Mouse (Mus musculus): ENCODE measurements around the gene Tatdn3. TPM values are rescaled to one million over a fixed set of nuclear protein-coding genes. Genes with fewer than 3 reads are reported as not detected.

Gene Tatdn3
- polyA plus RNA-seq, 1 experiment: 10.7 TPM

GRCm38 (mm10) chr1:191097802-191098747 is 35.3 kb upstream of the Tatdn3 start, which contains the start of gene Batf3:
TSS of gene Batf3 (plus strand) at chr1:191097847.
- H3K4me2 ChIP-seq (ENCODE audit: low read depth): peak within 1 kb of the TSS; percentile 58
- peaks cover 9% of the 10 kb centered on the region for H3K27me3 ChIP-seq (ENCODE audit: control insufficient read depth, insufficient read depth, insufficient read length)
- H3K79me2 ChIP-seq (ENCODE audit: control insufficient read depth, insufficient read depth): no peaks in the 10 kb centered on the region
- TF ChIP-seq POLR2A (IDR thresholded peaks at IDR 0.05; ENCODE audit: insufficient read length, low read depth) (no peak), MYOD1 (IDR thresholded peaks at IDR 0.05; ENCODE audit: control insufficient read depth in 1 of 3, insufficient read length in 2 of 3, low read depth in 2 of 3) (no peak), MAX (IDR thresholded peaks at IDR 0.05; ENCODE audit: low read depth) (no peak), TCF12 (IDR thresholded peaks at IDR 0.05; ENCODE audit: insufficient read depth, poor library complexity, severe bottlenecking) (no peak), TCF3 (IDR thresholded peaks at IDR 0.05; ENCODE audit: insufficient read length, low read depth) (no peak), CEBPB (IDR thresholded peaks at IDR 0.05; ENCODE audit: insufficient read depth, poor library complexity, severe bottlenecking) (no peak), SRF (IDR thresholded peaks at IDR 0.05; ENCODE audit: control insufficient read depth, insufficient read length, low read depth) (no peak), REST (IDR thresholded peaks at IDR 0.05; ENCODE audit: insufficient read depth, insufficient read length) (no peak)
- no peak within 1 kb of the TSS for H3K4me3 ChIP-seq
- H3ac ChIP-seq (ENCODE audit: control insufficient read depth, insufficient read length): no peak within 1 kb of the TSS
- H3K36me3 ChIP-seq (ENCODE audit: control insufficient read depth, insufficient read depth): no peaks in the 10 kb centered on the region

GRCm38 (mm10) chr1:191096871-191097681 is 34.3 kb upstream of the Tatdn3 start:
- Histone ChIP-seq H3K36me3 (ENCODE audit: control insufficient read depth, insufficient read depth) (no peaks in the 10 kb centered on the region), H3ac (ENCODE audit: control insufficient read depth, insufficient read length) (no peak overlapping the region), H3K27me3 (ENCODE audit: control insufficient read depth, insufficient read depth, insufficient read length) (peaks cover 9% of the 10 kb centered on the region), H3K4me3 (no peak overlapping the region), H3K79me2 (ENCODE audit: control insufficient read depth, insufficient read depth) (no peaks in the 10 kb centered on the region), H3K4me2 (ENCODE audit: low read depth) (no peak overlapping the region)
- TF ChIP-seq USF1 (IDR thresholded peaks at IDR 0.05; ENCODE audit: low read depth) (no peak), TCF3 (IDR thresholded peaks at IDR 0.05; ENCODE audit: insufficient read length, low read depth) (no peak), CEBPB (IDR thresholded peaks at IDR 0.05; ENCODE audit: insufficient read depth, poor library complexity, severe bottlenecking) (no peak), MAX (IDR thresholded peaks at IDR 0.05; ENCODE audit: low read depth) (no peak), REST (IDR thresholded peaks at IDR 0.05; ENCODE audit: insufficient read depth, insufficient read length) (no peak), POLR2A (IDR thresholded peaks at IDR 0.05; ENCODE audit: insufficient read length, low read depth) (no peak), SRF (IDR thresholded peaks at IDR 0.05; ENCODE audit: control insufficient read depth, insufficient read length, low read depth) (no peak), TCF12 (IDR thresholded peaks at IDR 0.05; ENCODE audit: insufficient read depth, poor library complexity, severe bottlenecking) (no peak), POLR2AphosphoS2 (IDR thresholded peaks at IDR 0.05; ENCODE audit: insufficient read length, low read depth) (no peak), MYOG (IDR thresholded peaks at IDR 0.05; ENCODE audit: control insufficient read depth in 1 of 3, insufficient read depth in 1 of 3, insufficient read length in 2 of 3, low read depth in 2 of 3) (no peak), E2F4 (IDR thresholded peaks at IDR 0.05; ENCODE audit: insufficient read depth) (no peak), MYOD1 (IDR thresholded peaks at IDR 0.05; ENCODE audit: control insufficient read depth in 1 of 3, insufficient read length in 2 of 3, low read depth in 2 of 3) (no peak)

- Histone ChIP-seq H3K79me2 (ENCODE audit: control insufficient read depth, insufficient read depth) (no peaks in the 10 kb centered on the region), H3ac (ENCODE audit: control insufficient read depth, insufficient read length) (no peak overlapping the region), H3K36me3 (ENCODE audit: control insufficient read depth, insufficient read depth) (no peaks in the 10 kb centered on the region), H3K27me3 (ENCODE audit: control insufficient read depth, insufficient read depth, insufficient read length) (peaks cover 9% of the 10 kb centered on the region), H3K4me2 (ENCODE audit: low read depth) (no peak overlapping the region), H3K4me3 (no peak overlapping the region)
- no peak for TF ChIP-seq MAX (IDR thresholded peaks at IDR 0.05; ENCODE audit: low read depth)
Observed at GRCm38 (mm10) chr1:191095019-191095418, 32.3 kb upstream of the Tatdn3 start.

- H3K4me2 ChIP-seq (ENCODE audit: low read depth): no peak overlapping the region
- H3K79me2 ChIP-seq (ENCODE audit: control insufficient read depth, insufficient read depth): no peaks in the 10 kb centered on the region
- H3K4me3 ChIP-seq: no peak overlapping the region
- TF ChIP-seq TCF3 (IDR thresholded peaks at IDR 0.05; ENCODE audit: insufficient read length, low read depth): no peak
- no peak for TF ChIP-seq POLR2A (IDR thresholded peaks at IDR 0.05; ENCODE audit: insufficient read length, low read depth)
- no peak for TF ChIP-seq TCF12 (IDR thresholded peaks at IDR 0.05; ENCODE audit: insufficient read depth, poor library complexity, severe bottlenecking)
- no peak for TF ChIP-seq SRF (IDR thresholded peaks at IDR 0.05; ENCODE audit: control insufficient read depth, insufficient read length, low read depth)
- no peak for TF ChIP-seq MYOD1 (IDR thresholded peaks at IDR 0.05; ENCODE audit: control insufficient read depth in 1 of 3, insufficient read length in 2 of 3, low read depth in 2 of 3)
- TF ChIP-seq REST (IDR thresholded peaks at IDR 0.05; ENCODE audit: insufficient read depth, insufficient read length): no peak
- peaks cover 7% of the 10 kb centered on the region for H3K27me3 ChIP-seq (ENCODE audit: control insufficient read depth, insufficient read depth, insufficient read length)
- H3K36me3 ChIP-seq (ENCODE audit: control insufficient read depth, insufficient read depth): no peaks in the 10 kb centered on the region
- H3ac ChIP-seq (ENCODE audit: control insufficient read depth, insufficient read length): no peak overlapping the region
Observed at GRCm38 (mm10) chr1:191093578-191093977, 30.8 kb upstream of the Tatdn3 start.

- TF ChIP-seq TCF3 (IDR thresholded peaks at IDR 0.05; ENCODE audit: insufficient read length, low read depth) (no peak), POLR2A (IDR thresholded peaks at IDR 0.05; ENCODE audit: insufficient read length, low read depth) (no peak), REST (IDR thresholded peaks at IDR 0.05; ENCODE audit: insufficient read depth, insufficient read length) (no peak), CEBPB (IDR thresholded peaks at IDR 0.05; ENCODE audit: insufficient read depth, poor library complexity, severe bottlenecking) (no peak), USF1 (IDR thresholded peaks at IDR 0.05; ENCODE audit: low read depth) (no peak), POLR2AphosphoS2 (IDR thresholded peaks at IDR 0.05; ENCODE audit: insufficient read length, low read depth) (no peak), MYOD1 (IDR thresholded peaks at IDR 0.05; ENCODE audit: control insufficient read depth in 1 of 3, insufficient read length in 2 of 3, low read depth in 2 of 3) (no peak), MAX (IDR thresholded peaks at IDR 0.05; ENCODE audit: low read depth) (no peak), SRF (IDR thresholded peaks at IDR 0.05; ENCODE audit: control insufficient read depth, insufficient read length, low read depth) (no peak), MYOG (IDR thresholded peaks at IDR 0.05; ENCODE audit: control insufficient read depth in 1 of 3, insufficient read depth in 1 of 3, insufficient read length in 2 of 3, low read depth in 2 of 3) (no peak), E2F4 (IDR thresholded peaks at IDR 0.05; ENCODE audit: insufficient read depth) (no peak), TCF12 (IDR thresholded peaks at IDR 0.05; ENCODE audit: insufficient read depth, poor library complexity, severe bottlenecking) (no peak)
- Histone ChIP-seq H3K27me3 (ENCODE audit: control insufficient read depth, insufficient read depth, insufficient read length) (no peaks in the 10 kb centered on the region), H3K79me2 (ENCODE audit: control insufficient read depth, insufficient read depth) (no peaks in the 10 kb centered on the region), H3ac (ENCODE audit: control insufficient read depth, insufficient read length) (no peak overlapping the region), H3K4me3 (no peak overlapping the region), H3K36me3 (ENCODE audit: control insufficient read depth, insufficient read depth) (no peaks in the 10 kb centered on the region), H3K4me2 (ENCODE audit: low read depth) (no peak overlapping the region)
Observed at GRCm38 (mm10) chr1:191092050-191092449, 29.3 kb upstream of the Tatdn3 start.
